ENCODE assay signal across 8 mouse cellular contexts in the genomic region with DNA sequence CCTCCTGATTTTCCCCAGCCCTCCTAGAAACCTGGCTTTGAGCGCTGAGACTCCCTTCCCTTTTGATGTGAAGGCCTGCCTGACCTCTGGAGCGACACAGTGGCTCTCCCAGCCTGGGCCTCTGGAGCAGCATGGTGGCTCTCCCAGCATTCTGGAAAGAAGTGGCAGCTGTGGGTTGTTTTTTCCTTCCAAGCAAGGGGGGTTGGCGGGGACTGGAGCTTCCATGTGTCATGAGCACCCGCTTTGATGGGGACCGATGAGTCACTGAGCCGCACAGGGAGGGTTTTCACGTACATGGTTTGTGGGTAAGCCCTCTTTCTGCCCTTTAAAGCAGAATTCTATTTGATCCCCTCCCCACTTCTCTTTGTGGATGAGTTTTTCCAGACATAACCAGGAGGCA.
A peak's percentile ranks its signal among the peaks of the same experiment; 100 is the strongest.
DNase-seq lines count a peak whose midpoint lies in the region; ATAC-seq and TF ChIP-seq lines count a peak whose summit lies in the region.

No protein-coding gene starts in this region.

- no peaks in the 10 kb centered on the region for H3K27me3 ChIP-seq in lung, embryonic 14.5 days (ENCODE audit: insufficient read depth, low read length)

- H3K27ac ChIP-seq in lung, embryonic 14.5 days (ENCODE audit: low read depth): no peak overlapping the region
- peak overlapping the region; percentile 97 for H3K27ac ChIP-seq in olfactory bulb, adult 2 months (ENCODE audit: insufficient read depth, low read depth, low read length)

- H3K4me3 ChIP-seq in lung, embryonic 14.5 days (ENCODE audit: low read depth, low read length): no peak overlapping the region
- H3K4me3 ChIP-seq in olfactory bulb, adult 2 months (ENCODE audit: insufficient read depth, low read depth, low read length): no peak overlapping the region

- TF ChIP-seq CTCF in lung, embryonic 14.5 days (IDR thresholded peaks at IDR 0.05; ENCODE audit: low read depth): no peak
- no peak for TF ChIP-seq CTCF in olfactory bulb, adult 2 months (IDR thresholded peaks at IDR 0.05; ENCODE audit: insufficient read depth, low read depth, low read length)

- H3K9me3 ChIP-seq in lung, embryonic 14.5 days (ENCODE audit: low read depth, low read length): no peaks in the 10 kb centered on the region

- H3K9ac ChIP-seq in lung, embryonic 14.5 days: no peak overlapping the region

- ATAC-seq in lung, embryonic 14.5 days (ENCODE audit: insufficient read depth): no peak

- H3K4me1 ChIP-seq in lung, embryonic 14.5 days (ENCODE audit: insufficient read depth): no peaks in the 10 kb centered on the region
- H3K4me1 ChIP-seq in olfactory bulb, adult 2 months (ENCODE audit: control insufficient read depth, insufficient read depth, low read length): peaks cover 65% of the 10 kb centered on the region

- no peak overlapping the region for H3K4me2 ChIP-seq in lung, embryonic 14.5 days

- DNase-seq in lung, embryonic 14.5 days: peak; percentile 26
- no peak for DNase-seq in lung, postnatal 25 days (ENCODE audit: low spot score)
- DNase-seq in adrenal gland, postnatal 25 days: peak; percentile 75
- DNase-seq in layer of hippocampus, adult 9-11 months: peak; percentile 88
- DNase-seq in cerebellum, postnatal 36 days: no peak
- no peak for DNase-seq in urinary bladder, postnatal 36 days (ENCODE audit: low spot score in 2 of 2)
- no peak for DNase-seq in cerebellum, postnatal 14 days

- no peak for TF ChIP-seq POLR2A in olfactory bulb, adult 2 months (IDR thresholded peaks at IDR 0.05; ENCODE audit: insufficient read depth, low read depth, low read length)

- 66% methylated on average over 7 of the region's 7 CpGs for WGBS in lung, embryonic 14.5 days
- WGBS in olfactory bulb, adult 2 months: 29% methylated on average over 7 of the region's 7 CpGs

- H3K36me3 ChIP-seq in lung, embryonic 14.5 days (ENCODE audit: insufficient read depth): peaks cover 5% of the 10 kb centered on the region; the same call in 1 of the 2 replicates

Comparison
In these comparisons a context has a peak if more than half of its experiments do, and no peak if none do; other contexts are left out.
1. DNase-seq: peak in lung, embryonic 14.5 days (single experiment), adrenal gland, postnatal 25 days (single experiment) and layer of hippocampus, adult 9-11 months (single experiment); none in lung, postnatal 25 days (single experiment), cerebellum, postnatal 36 days (0 of 2), urinary bladder, postnatal 36 days (0 of 2) and cerebellum, postnatal 14 days (0 of 2).